Mouse (Mus musculus): ENCODE data around the gene Csnk1g1.

Csnk1g1 gene

DNA sequence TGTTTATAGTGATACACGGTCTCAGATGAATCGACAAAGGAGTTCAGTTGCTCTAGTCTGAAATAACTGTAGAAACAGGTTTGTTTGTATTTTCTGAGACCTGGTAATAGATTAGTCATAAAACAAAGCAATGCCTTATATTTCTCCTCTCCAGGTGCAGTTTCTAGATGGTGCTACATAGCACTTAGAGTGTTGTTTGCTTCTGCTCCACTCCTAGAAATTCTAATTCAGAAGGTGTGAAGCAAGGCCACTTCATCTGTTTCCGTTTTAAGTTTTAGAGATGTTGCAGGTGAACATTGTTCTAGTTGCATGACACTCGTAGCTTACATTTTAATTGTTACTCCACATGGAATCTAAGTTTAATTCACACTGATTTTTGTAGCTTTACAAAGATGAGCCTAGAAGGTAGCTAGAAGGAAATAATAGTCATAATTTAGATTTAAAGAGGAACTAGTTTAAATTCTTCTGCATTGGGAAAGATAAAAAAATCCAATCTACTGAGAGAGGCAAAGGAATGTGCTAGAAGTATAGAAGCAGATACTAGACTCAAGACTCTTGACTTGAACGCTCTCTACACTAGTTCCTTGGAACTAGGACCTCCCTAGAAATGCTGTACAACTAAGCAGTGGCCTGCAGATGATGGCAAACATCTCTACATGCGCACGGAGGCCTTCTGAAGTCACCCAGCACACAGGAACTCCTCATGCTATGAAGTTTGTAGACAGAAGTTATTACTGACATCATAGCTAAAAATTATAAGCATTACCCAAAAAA lies 87.1 kb downstream of the Csnk1g1 start:
- DNase-seq (ENCODE audit: low read depth, low spot score) = no peak

DNA sequence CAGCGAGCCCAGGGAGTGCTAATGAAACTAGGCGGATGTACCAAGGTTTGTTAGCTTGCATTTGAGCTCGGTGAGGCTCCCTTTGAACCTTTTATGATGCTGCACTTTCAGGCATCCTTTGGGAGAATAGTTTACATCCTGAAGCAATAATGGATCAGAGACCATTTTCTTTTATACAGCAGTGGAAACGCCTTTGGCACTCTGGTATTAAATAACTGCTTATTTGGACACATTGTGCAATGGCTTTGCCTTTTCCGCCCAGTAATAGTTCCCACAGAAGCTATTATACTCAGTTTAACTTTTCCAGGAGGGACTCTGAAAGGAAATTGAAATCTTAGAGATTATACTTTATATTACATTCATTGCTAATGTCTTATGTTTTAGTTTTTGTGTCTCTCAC lies 90.2 kb downstream of the Csnk1g1 start:
- no peak for DNase-seq (ENCODE audit: low read depth, low spot score)

DNA sequence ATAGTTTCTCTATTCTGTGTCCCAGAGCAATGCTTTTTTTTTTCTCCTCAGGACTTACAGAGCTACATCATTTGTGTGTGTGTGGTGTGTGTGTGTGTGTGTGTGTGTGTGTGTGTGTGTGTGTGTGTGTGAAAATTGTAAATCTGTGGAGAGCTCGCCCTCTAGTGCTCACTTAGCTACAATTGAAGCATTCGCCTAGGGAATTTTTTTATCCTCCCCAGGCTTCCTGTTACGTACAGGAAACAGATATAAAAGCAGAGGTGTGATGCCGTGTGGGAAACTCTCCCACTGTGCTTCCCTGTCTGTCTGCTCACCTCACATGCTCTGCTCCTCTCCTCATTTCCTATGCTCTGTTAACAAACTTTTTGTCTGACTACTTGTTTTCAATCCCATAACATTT lies 95.7 kb downstream of the Csnk1g1 start:
- DNase-seq (ENCODE audit: low read depth, low spot score) = peak; percentile 57

DNA sequence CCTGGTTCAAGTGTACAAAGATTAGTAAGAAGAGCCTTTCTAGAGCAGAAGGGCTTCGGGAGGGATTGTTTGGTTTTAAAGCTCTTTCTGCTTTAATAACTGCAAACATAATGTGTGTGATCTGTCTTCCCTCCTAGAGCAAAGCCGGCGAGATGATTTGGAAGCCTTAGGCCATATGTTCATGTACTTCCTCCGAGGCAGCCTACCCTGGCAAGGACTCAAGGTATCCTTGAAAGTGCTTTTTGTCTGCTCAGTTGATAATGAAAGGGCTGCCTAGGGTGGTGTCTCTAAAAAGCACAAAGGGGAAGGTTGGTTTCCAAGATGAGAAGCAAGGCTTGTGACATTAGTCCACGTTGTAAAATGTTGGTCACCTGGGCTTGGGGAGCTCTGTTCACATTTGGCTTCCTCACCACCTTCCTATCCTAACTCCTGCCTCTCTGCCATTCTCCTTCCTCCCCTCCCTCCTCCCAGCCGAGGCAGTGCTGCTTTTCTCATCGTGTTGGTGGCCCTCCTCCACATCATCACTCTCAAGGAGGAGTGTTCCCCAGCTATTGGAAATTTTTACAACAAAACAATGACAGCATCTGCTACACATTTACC lies 99.0 kb downstream of the Csnk1g1 start:
- no peak for DNase-seq (ENCODE audit: low read depth, low spot score)

DNA sequence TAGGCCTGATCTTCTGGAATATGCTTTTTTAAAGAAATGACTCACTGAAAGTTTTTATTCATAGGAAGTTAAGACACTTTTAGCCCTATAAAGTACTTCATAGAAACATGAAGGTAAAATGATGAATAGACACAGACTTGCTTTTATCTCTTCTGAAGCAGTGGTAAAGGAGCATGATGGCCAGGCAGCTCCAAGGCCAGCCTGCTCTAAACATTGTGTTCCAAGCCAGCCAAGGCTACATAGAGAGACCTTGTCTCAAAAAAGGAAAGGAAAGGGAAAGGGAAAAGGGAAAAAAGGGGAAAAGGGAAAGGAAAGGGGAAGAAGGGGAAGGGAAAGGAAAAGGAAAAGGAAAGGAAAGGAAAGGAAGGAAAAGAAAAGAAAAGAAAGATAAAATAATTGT lies 111.9 kb downstream of the Csnk1g1 start:
- DNase-seq (ENCODE audit: low read depth, low spot score) = no peak

DNA sequence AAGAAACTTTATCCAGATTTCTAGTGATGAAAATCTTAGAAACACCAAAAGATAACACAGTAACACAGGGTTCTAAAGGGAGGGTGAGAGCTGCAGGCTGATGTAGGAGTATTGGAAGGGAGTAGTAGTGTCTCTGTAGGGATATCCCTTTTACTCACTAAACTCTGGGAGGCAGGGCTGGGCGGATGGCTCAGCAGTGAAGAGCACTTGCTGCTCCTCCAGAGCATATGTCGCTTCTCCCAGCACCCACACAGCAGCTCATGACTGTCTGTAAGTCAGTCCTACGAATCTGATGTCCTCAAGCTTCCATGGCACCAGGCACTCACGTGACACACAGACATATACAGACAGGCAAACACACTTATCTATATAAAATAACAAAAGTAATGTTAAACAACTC lies 129.4 kb downstream of the Csnk1g1 start:
- no peak for DNase-seq (ENCODE audit: low read depth, low spot score)

DNA sequence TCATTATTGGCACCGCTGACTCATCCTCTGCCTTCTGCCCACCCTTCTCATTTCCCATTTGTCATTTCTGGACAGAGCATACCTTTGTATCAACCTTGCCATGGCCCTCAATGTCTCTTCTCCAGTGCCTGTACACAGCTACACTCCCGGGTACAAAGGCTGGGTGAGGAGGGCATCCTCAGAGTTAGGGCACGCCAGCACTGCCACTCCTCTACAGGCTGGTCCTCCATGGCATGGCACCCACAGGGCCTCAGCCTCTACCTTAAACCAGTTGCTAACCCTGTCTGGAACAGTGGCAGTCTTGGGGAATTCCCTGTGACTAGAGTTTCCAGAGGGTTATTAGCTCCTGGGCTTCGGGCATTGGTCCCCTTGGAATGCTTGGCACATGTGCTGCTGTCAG lies 129.9 kb downstream of the Csnk1g1 start:
- no peak for DNase-seq (ENCODE audit: low read depth, low spot score)

DNA sequence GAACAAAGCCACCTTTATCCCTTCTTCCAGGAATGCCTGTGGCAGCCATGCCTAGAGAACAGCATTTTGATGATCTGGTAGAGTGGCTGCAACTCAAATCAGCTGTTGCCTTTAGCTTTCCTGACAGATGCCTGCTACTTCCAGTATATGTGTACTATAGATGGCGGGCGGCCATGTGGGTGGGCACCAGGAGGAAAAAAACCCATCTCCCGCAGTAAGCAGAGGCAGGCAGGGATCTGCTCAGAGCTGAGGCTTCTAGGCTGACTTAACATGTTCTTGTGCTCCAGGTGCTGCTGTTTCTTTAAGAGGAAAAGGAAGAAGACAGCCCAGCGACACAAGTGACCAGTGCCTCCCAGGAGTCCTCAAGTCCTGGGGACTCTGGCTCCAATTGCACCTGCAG lies 130.6 kb downstream of the Csnk1g1 start:
- no peak for DNase-seq (ENCODE audit: low read depth, low spot score)

DNA sequence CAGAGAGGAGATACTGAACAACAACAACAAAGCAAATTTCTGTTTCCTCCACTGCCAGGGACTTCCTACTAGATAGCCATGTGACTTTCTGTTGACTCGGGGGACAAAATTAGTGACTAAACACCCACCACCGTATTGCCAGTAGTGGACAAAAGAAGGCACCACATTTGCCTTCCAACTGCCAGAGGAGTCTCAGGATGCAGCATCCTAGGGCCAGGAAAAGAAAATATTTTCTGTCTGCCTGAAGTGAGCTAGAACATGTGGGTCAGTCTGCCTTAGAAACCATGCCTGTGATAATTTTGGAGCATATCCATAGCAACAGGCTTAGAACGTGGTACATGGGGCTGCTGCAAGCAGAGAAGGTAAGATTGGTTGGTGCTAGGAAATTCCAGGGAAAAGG lies 132.1 kb downstream of the Csnk1g1 start:
- no peak for DNase-seq (ENCODE audit: low read depth, low spot score)

DNA sequence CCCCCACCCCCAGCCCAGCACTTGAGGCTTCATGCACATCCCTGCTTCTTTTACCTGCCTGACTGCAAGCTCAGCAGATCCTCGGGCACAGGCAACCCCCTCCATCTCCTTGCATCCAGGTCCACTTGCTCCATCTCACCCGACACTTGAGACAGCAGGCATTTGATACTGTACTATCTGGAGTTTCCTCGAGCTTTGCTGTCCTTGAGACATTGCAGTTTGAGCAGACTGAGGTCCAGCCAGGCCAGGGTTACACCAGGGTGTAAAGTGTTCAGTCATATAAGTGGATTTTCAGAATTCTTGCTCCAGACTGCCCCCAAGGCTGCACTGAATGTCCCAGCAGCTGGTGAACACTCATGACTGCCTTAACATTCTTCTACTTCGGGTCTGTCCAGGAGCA lies 133.6 kb downstream of the Csnk1g1 start:
- no peak for DNase-seq (ENCODE audit: low read depth, low spot score)

DNA sequence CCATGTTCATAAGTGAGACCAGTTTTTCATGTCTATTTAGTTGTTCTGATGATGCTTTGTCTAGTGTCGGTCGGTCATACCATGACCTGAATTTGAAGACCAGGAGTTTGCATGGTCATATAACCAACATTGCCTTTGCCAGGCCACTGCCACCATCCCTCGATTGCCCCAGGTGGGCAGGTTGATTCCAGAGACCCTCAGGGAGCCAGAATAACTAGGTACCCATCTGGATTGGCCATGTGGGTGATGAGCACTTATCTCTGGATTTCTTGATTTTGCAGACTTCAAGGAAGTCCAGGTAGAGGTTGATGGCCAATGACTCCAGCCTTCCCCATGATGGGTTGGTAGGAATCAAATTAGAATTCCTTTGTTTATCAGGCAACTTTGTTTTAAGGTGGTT lies 134.5 kb downstream of the Csnk1g1 start:
- DNase-seq (ENCODE audit: low read depth, low spot score) = no peak

DNA sequence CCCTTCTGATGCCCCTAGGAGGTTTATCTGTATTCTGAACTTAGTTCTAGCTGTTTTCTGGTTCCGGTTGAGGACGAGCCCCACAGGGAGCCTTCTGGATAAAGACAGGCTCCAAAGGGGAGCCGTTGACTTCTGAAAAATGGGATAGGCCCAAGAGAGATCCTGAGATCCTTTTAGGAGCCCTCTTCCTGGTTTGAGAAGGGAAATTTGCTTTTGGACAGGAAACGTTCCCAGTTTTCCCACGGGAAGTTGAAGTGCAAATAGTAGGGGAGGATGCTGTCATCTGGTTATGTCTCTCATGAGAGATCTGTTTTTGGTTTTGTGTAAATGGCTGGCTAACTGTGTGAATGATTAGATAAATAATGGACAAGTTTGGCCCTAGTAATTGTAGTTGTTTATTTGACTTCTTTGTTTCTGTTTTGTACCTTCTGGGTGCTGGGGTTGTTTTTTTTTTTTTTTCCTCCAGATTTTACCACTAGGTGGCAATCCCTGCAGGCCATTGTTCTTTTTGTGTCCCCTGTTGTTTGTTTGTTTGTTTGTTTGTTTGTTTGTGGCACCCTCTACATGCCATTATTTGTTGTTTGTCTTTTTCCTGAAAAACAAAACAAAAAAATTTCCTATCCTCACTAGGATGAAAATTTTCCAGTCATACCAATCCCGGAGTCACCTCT lies 141.3 kb downstream of the Csnk1g1 start:
- no peak for DNase-seq (ENCODE audit: low read depth, low spot score)

DNA sequence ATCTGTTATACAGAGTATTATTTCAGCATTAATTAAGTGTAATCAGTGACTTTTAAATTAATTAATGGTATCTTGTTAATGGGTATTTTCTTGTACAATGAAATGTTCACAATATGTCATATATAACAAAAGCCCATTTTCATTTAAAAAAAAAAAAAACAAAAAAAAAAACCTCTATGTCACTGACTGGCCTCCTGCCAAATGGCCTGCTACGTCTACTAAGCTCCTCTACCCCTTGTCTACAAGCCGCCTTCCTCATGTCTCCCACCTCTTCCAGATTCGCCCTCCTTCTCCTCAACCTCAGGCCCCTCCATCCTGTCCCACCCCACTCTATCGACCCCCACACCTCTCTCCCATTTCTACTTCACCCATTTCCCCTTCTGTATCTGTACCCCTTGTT lies 142.8 kb downstream of the Csnk1g1 start:
- no peak for DNase-seq (ENCODE audit: low read depth, low spot score)

DNA sequence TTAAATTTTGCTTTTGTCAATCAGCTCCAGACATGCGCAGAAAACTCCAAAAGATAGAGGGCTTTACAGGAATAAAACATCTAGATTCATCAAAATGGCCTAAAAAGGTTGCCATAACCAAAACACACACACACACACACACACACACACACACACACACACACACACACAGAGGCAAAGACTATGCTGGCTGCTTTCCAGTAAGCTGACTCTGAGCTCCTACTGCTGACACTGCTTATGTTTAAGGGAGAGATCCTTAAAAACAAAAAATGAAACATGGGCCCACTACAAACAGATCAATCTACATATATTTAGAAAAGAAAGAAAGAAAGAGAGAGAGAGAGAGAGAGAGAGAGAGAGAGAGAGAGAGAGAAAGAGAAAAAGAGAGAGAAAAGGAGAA lies 144.0 kb downstream of the Csnk1g1 start:
- no peak for DNase-seq (ENCODE audit: low read depth, low spot score)

DNA sequence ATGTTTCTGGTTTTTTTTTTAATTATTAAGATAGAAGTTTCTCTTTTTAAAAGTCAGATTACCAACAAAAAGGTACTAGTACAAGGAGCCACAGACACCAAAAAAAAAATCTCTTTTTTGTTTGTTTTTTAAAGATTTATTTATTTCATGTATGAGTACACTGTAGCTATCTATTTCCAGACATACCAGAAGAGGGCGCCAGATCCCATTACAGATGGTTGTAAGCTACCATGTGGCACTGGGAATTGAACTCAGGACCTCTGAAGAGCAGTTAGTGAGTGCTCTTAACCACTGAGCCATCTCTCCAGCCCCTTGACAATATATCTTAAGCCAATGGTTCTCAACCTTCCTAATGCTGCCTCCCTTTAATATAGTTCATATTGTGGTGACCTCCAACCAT lies 144.9 kb downstream of the Csnk1g1 start:
- no peak for DNase-seq (ENCODE audit: low read depth, low spot score)

DNA sequence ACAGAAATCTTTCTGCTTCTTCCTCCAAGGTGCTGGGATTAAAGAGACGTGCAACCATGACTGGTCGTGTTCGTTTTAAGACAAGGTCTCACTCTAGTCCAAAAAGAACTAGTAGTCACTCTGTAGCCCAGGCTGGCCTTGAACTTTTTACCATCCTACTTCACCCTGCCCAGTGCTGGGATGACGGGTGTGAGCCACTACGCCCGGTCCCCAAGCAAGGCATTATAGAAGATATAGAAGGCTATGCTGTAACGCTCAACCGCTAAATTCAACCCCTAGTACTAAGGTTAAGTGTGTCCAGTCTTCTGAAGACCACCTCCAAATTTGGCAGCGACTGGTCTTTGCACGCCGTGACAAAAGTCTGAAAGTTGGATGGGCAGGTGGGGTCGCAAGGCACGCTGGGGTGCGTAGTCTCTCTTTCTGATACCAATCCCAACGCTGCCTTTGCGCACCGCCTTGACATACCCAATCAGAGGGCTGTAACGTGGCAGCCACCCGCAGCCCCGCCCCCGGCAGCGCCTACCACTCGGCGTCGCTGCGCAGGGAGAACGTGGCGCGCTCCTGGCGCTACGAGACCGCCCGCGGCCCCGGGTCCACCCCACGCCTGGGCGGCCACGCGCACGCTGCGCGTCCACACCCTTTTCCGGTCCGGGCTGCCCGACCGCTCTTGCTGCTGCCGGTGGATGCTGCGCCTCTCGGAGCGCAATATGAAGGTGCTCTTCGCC lies 151.0 kb downstream of the Csnk1g1 start, which contains the start of gene Ppib:
Gene Ppib, plus strand, starts transcription at position 640 of the 725 bp plus-strand sequence.
- DNase-seq (ENCODE audit: low read depth, low spot score) = peak; percentile 96

DNA sequence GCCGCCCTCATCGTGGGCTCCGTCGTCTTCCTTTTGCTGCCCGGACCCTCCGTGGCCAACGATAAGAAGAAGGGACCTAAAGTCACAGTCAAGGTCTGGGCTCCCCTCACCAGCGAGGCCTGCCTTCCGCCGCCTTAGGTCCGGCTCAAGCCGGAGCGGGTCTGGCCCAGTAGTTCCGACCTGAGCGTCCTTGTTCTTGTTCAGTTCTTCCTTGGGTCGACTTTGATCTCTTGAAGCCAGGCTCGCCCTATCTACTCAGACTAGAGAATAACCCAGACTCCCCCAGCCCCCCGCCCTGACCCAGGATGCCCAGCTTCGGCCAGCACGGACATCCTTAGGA lies 151.6 kb downstream of the Csnk1g1 start:
- DNase-seq (ENCODE audit: low read depth, low spot score) = no peak

DNA sequence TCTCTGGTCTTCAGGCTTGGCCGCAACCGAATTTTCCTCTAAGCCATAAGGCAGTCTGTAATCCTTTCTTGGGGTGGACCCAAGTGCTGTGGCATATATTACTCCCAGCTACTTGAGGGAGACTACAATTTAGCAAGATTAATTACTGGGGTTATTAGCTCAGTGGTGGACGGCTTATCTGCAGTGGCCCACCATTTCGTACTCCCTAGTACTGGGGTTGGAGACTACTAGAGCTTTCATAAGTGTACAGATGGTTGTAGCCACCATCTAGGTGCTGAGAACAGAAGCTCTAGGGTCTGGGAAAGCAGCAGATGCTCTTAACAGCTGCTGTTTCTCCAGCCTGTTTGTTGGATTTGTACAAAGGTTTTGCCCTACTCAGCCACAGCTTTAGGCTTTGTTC lies 152.3 kb downstream of the Csnk1g1 start:
- DNase-seq (ENCODE audit: low read depth, low spot score) = no peak

DNA sequence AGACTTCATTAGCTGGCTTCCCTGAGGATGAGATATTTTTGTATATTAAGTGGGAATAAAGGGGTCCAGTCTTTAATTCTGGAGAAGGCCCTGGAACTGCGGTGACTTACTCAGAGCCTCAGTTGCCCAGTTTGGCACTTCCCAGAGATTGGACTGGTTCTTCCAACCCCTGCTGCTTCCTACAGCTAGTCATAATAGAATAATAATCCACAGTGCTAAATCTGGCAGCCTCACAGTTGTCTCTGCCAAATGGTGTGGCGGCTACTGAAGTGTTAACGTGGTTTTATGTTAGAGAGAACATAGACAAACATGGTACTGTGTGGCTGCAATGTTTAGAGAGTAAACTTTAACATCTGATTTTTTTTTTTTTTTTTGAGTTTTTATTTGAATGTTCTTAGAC lies 152.9 kb downstream of the Csnk1g1 start:
- DNase-seq (ENCODE audit: low read depth, low spot score) = no peak

DNA sequence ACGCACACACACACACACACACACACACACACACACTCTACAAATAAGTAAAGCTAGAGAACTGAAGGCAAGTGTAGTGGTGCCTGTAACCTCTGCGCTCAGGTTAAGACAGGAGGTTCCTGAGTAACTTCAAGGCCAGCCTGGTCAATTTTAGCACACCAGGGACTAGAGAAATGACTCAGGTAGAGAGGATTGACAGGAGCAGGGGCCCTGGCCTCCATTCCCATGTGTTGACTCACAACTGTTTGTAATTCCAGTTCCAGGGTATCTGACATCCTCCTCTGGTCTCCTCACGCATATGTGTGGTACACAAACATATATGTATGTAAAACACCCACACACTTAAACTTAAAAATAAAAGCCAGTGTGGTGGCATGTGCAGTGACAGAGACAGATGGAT lies 154.7 kb downstream of the Csnk1g1 start:
- DNase-seq (ENCODE audit: low read depth, low spot score) = no peak

DNA sequence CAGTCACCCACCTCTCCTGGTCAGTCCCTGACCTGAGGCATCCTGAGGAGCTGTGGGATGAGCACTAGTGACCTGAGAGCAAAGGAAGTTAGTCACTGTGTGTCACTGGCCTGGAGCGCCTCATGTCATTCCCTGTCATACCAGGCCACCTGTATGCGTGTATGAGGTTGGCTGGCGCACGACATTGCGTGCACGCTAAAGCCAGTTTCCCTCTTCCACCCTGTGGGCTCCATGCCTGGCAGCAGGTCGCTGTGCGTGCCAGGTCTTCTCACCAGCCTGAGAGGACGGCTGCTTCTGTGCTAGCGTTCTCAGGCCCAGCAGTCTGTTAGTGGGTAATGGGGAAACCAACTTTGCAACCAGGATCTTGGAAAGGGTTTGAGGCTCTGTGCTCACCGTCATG lies 155.6 kb downstream of the Csnk1g1 start:
- no peak for DNase-seq (ENCODE audit: low read depth, low spot score)

DNA sequence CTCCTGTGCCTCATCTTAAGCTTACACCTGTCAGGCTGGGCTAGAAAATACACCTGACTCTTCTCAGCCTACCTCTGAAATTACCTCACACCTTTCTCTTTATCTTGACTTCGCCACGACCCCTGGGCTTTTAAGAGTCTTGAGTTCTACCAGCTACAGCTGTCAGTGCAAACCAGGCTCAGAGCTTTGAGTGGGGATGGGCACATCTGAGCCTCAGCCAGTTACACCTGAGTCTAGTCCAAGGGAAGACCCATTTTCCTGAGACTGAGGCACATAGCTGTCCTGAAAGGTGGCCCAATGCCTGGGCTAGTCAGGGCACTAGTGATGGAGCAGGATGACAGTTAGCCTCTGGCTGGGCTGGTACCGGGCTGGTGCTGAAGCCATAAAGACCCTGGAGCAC lies 158.1 kb downstream of the Csnk1g1 start:
- DNase-seq (ENCODE audit: low read depth, low spot score) = no peak

Data from ES-CJ7 (cell line).